Mouse (Mus musculus): ENCODE data around the gene Rgs5. TPM values are rescaled to one million over a fixed set of nuclear protein-coding genes. Genes with fewer than 3 reads are reported as not detected.

The Rgs5 gene
- polyA plus RNA-seq, 1 experiment from 2014 or later: 8.8 TPM

GRCm38 (mm10) chr1:169670705-169671104, 15.4 kb downstream of the Rgs5 start:
- DNase-seq (peak; percentile 89), ATAC-seq (ENCODE audit: insufficient read depth) (0 out of 2 replicates have a peak, but pooled peaks have one; percentile 44)
- no peaks in the 10 kb centered on the region for H3K36me3 ChIP-seq (ENCODE audit: insufficient read depth)

GRCm38 (mm10) chr1:169671801-169672200, 16.5 kb downstream of the Rgs5 start:
- Histone ChIP-seq H3K9me3 (ENCODE audit: low read depth, low read length) (no peaks in the 10 kb centered on the region), H3K4me1 (ENCODE audit: insufficient read depth) (no peaks in the 10 kb centered on the region), H3K4me2 (no peak overlapping the region), H3K9ac (no peak overlapping the region), H3K4me3 (ENCODE audit: low read depth, low read length) (no peak overlapping the region), H3K27me3 (ENCODE audit: insufficient read depth, low read length) (no peaks in the 10 kb centered on the region), H3K27ac (ENCODE audit: low read depth) (no peak overlapping the region), H3K36me3 (ENCODE audit: insufficient read depth) (no peaks in the 10 kb centered on the region)
- 80% methylated on average over 2 of the region's 2 CpGs for WGBS
- DNase-seq (no peak), ATAC-seq (ENCODE audit: insufficient read depth) (no peak)
- no peak for TF ChIP-seq CTCF (IDR thresholded peaks at IDR 0.05; ENCODE audit: low read depth)

More at GRCm38 (mm10) chr1:169670705-169671104, 15.4 kb downstream of the Rgs5 start:
- Histone ChIP-seq H3K27ac (ENCODE audit: low read depth) (no peak overlapping the region), H3K27me3 (ENCODE audit: insufficient read depth, low read length) (no peaks in the 10 kb centered on the region), H3K4me2 (no peak overlapping the region), H3K9ac (no peak overlapping the region), H3K4me3 (ENCODE audit: low read depth, low read length) (no peak overlapping the region), H3K9me3 (ENCODE audit: low read depth, low read length) (no peaks in the 10 kb centered on the region), H3K4me1 (ENCODE audit: insufficient read depth) (no peaks in the 10 kb centered on the region)
- 53% methylated on average over 1 of the region's 1 CpGs for WGBS
- TF ChIP-seq CTCF (IDR thresholded peaks at IDR 0.05; ENCODE audit: low read depth): peak; percentile 81

GRCm38 (mm10) chr1:169672272-169672671, 17.0 kb downstream of the Rgs5 start:
- 57% methylated on average over 4 of the region's 4 CpGs for WGBS
- peak; percentile 23 for DNase-seq
- no peaks in the 10 kb centered on the region for H3K36me3 ChIP-seq (ENCODE audit: insufficient read depth)
- H3K9ac ChIP-seq: no peak overlapping the region
- no peak for TF ChIP-seq CTCF (IDR thresholded peaks at IDR 0.05; ENCODE audit: low read depth)
- ATAC-seq (ENCODE audit: insufficient read depth): no peak
- H3K4me2 ChIP-seq: no peak overlapping the region
- no peak overlapping the region for H3K4me3 ChIP-seq (ENCODE audit: low read depth, low read length)
- H3K27ac ChIP-seq (ENCODE audit: low read depth): no peak overlapping the region
- no peaks in the 10 kb centered on the region for H3K9me3 ChIP-seq (ENCODE audit: low read depth, low read length)
- H3K27me3 ChIP-seq (ENCODE audit: insufficient read depth, low read length): no peaks in the 10 kb centered on the region
- no peaks in the 10 kb centered on the region for H3K4me1 ChIP-seq (ENCODE audit: insufficient read depth)

GRCm38 (mm10) chr1:169674116-169674515, 18.8 kb downstream of the Rgs5 start:
- peak; percentile 59 for TF ChIP-seq CTCF (IDR thresholded peaks at IDR 0.05; ENCODE audit: low read depth)
- no peaks in the 10 kb centered on the region for H3K4me1 ChIP-seq (ENCODE audit: insufficient read depth)
- H3K27ac ChIP-seq (ENCODE audit: low read depth): no peak overlapping the region
- ATAC-seq (ENCODE audit: insufficient read depth) (no peak), DNase-seq (peak; percentile 28)
- H3K27me3 ChIP-seq (ENCODE audit: insufficient read depth, low read length): no peaks in the 10 kb centered on the region
- H3K4me3 ChIP-seq (ENCODE audit: low read depth, low read length): no peak overlapping the region
- H3K9me3 ChIP-seq (ENCODE audit: low read depth, low read length): no peaks in the 10 kb centered on the region
- H3K36me3 ChIP-seq (ENCODE audit: insufficient read depth): no peaks in the 10 kb centered on the region
- 53% methylated on average over 3 of the region's 3 CpGs for WGBS
- H3K4me2 ChIP-seq: no peak overlapping the region
- H3K9ac ChIP-seq: no peak overlapping the region

GRCm38 (mm10) chr1:169676751-169677150, 21.4 kb downstream of the Rgs5 start:
- 81% methylated on average over 1 of the region's 1 CpGs for WGBS

GRCm38 (mm10) chr1:169680455-169681208, 25.3 kb downstream of the Rgs5 start:
- no peak; the same call in 1 of the 2 replicates for ATAC-seq (ENCODE audit: insufficient read depth)
- 69% methylated on average over 9 of the region's 9 CpGs for WGBS
- Histone ChIP-seq H3K36me3 (ENCODE audit: insufficient read depth) (no peaks in the 10 kb centered on the region), H3K4me3 (ENCODE audit: low read depth, low read length) (no peak overlapping the region), H3K9ac (no peak overlapping the region), H3K27me3 (ENCODE audit: insufficient read depth, low read length) (no peaks in the 10 kb centered on the region), H3K9me3 (ENCODE audit: low read depth, low read length) (no peaks in the 10 kb centered on the region), H3K4me2 (no peak overlapping the region), H3K27ac (ENCODE audit: low read depth) (no peak overlapping the region), H3K4me1 (ENCODE audit: insufficient read depth) (no peaks in the 10 kb centered on the region)
- peak; percentile 16 for DNase-seq
- TF ChIP-seq CTCF (IDR thresholded peaks at IDR 0.05; ENCODE audit: low read depth): no peak

More at GRCm38 (mm10) chr1:169676751-169677150, 21.4 kb downstream of the Rgs5 start:
- no peak for TF ChIP-seq CTCF (IDR thresholded peaks at IDR 0.05; ENCODE audit: low read depth)
- Histone ChIP-seq H3K27ac (ENCODE audit: low read depth) (no peak overlapping the region), H3K36me3 (ENCODE audit: insufficient read depth) (no peaks in the 10 kb centered on the region), H3K9ac (no peak overlapping the region), H3K4me3 (ENCODE audit: low read depth, low read length) (no peak overlapping the region), H3K27me3 (ENCODE audit: insufficient read depth, low read length) (no peaks in the 10 kb centered on the region), H3K9me3 (ENCODE audit: low read depth, low read length) (no peaks in the 10 kb centered on the region), H3K4me2 (no peak overlapping the region), H3K4me1 (ENCODE audit: insufficient read depth) (no peaks in the 10 kb centered on the region)
- no peak for ATAC-seq (ENCODE audit: insufficient read depth)
- no peak for DNase-seq

GRCm38 (mm10) chr1:169682775-169683497, 27.6 kb downstream of the Rgs5 start:
- DNase-seq (no peak), ATAC-seq (ENCODE audit: insufficient read depth) (no peak)
- no peak for TF ChIP-seq CTCF (IDR thresholded peaks at IDR 0.05; ENCODE audit: low read depth)
- H3K4me3 ChIP-seq (ENCODE audit: low read depth, low read length): no peak overlapping the region
- H3K27ac ChIP-seq (ENCODE audit: low read depth): no peak overlapping the region
- no peaks in the 10 kb centered on the region for H3K27me3 ChIP-seq (ENCODE audit: insufficient read depth, low read length)
- no peak overlapping the region for H3K4me2 ChIP-seq
- WGBS: 77% methylated on average over 7 of the region's 7 CpGs
- no peaks in the 10 kb centered on the region for H3K4me1 ChIP-seq (ENCODE audit: insufficient read depth)
- H3K9me3 ChIP-seq (ENCODE audit: low read depth, low read length): no peaks in the 10 kb centered on the region
- no peaks in the 10 kb centered on the region for H3K36me3 ChIP-seq (ENCODE audit: insufficient read depth)
- H3K9ac ChIP-seq: no peak overlapping the region
